Mouse (Mus musculus): ENCODE measurements around the gene Gzma. TPM values are rescaled to one million over a fixed set of nuclear protein-coding genes. Genes with fewer than 3 reads are reported as not detected.

Gene Gzma
- total RNA-seq (2023): not detected

GRCm38 (mm10) chr13:113100879-113101278 lies at the start of gene Gzma:
Gzma (minus strand) TSS chr13:113100981.

DNA sequence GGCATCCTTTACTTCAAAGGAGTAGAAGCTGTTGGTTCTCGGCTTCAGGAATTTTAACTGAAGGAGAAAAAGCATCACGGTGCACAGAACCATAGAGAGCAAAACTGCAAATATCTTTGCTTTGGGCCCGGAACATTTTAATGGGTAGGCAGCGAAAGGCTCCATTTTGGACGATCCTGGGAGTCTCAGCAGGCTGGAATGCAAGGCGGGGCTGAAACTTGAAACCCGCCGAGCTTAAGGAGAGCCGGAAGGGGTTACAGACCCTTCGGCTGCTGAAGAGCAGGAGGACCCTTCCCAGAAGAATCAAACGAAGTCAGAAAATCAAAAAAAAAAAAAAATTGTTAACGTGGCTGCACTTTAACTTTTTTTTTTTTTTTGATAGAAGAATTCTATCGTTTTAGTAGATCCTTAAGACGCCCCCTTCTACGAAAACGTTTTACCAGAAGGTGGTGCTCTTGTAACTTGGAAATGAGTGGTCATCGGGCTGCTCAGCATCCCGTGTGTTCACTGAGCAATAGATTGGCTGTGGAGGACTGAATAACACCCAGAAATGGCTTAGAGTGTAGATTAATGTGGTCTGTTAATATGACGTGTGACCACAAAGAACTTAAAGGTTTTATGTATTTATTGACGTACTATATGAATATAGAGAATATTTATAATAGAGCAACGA lies 54.4 kb downstream of the Gzma start, which contains the start of gene Gpx8:
Gene Gpx8 (minus strand): TSS at position 200 of the 673 bp plus-strand sequence.

Other genes starting within 250 kb of the Gzma start
- 10 to 100 TPM; 31.5 to 32.2 TPM for gene Mtrex, start 173.6 kb downstream of the Gzma start, total RNA-seq (2023)
- gene Dhx29, start 173.5 kb downstream of the Gzma start, total RNA-seq (2023): 10 to 100 TPM; 10.7 to 11.0 TPM
- 10 to 100 TPM; 31.8 to 32.5 TPM for gene Ccno, start 113.2 kb downstream of the Gzma start, total RNA-seq (2023)
- gene Mcidas, start 107.1 kb downstream of the Gzma start, total RNA-seq (2023): not detected
- gene Cdc20b, start 65.9 kb downstream of the Gzma start, total RNA-seq (2023): not detected
- not detected for gene Gpx8, start 54.6 kb downstream of the Gzma start, total RNA-seq (2023)
- gene Esm1, start 108.7 kb upstream of the Gzma start, total RNA-seq (2023): not detected
- not detected for gene Gzmk, start 124.9 kb upstream of the Gzma start, total RNA-seq (2023)
- not detected for gene BC067074, start 192.2 kb upstream of the Gzma start, total RNA-seq (2023)

Measured in neutrophil, adult 83 days (primary cell).